Mouse (Mus musculus): ENCODE measurements at regions not wholly inside any gene's neighbourhood (a gene's known extent, or its start where the extent isn't known, plus 50 kb on each side); places are given as distances from the start of the nearest gene placed in this dataset.
"Not testable (repeated sequence)": the region's sequence is repeated elsewhere in the genome, so short reads cannot be mapped to it uniquely, and the experiment has no call there.

DNA sequence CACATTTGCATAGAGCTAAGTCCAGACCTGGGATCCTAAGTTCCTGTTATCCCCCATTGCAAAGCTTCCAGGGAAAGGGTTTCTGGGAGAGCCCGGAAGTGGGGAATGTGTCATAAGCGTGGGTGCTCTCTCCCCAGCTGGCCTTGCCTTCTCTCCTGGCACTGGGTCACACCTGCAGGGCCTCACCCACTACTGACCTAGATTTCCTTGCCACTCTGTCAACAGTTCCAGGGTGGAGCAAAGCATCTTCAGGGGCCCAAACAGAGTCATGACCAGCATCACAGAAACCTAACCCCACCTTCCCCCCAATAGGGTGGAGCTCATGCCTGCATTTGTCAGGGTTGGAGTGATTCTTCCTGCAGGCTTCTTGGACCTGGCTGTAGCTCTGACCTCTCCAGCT is 109.5 kb upstream of the Ywhaq start:
- not testable (repeated sequence) for H3K9me3 ChIP-seq (ENCODE audit: control insufficient read depth, low read length); H3K9ac ChIP-seq (ENCODE audit: low read depth, low read length); H3K36me3 ChIP-seq (ENCODE audit: control insufficient read depth, insufficient read depth, low read length); H3K4me1 ChIP-seq (ENCODE audit: control insufficient read depth, insufficient read depth, low read depth, low read length); H3K27ac ChIP-seq (ENCODE audit: low read depth, low read length); ATAC-seq; H3K27me3 ChIP-seq (replicated peaks; ENCODE audit: control insufficient read depth, insufficient read depth, low read length); H3K4me2 ChIP-seq (ENCODE audit: low read length); H3K4me3 ChIP-seq (ENCODE audit: low read length)
- 100% methylated on average over 2 of the region's 2 CpGs for WGBS

DNA sequence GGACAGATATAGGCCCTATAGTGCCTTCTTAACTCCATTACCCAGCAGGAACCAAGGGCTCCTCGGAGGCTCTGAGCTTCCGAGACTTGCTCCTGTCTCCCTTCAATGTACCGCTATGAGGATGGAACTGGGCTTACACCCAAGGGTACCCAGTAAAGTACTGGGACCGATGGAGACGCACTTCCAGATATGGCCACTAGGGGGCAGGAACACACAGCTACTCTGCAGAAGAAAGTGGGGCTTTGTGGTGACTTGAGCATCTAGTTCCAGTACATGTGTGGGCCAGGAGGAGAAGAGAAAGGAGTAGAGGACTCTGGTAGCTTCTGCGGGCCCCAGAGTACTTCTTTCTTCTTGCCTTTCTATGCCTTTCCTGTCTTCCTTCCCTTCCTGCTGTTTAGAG is 108.1 kb upstream of the Ywhaq start:
- 44% methylated on average over 6 of the region's 6 CpGs for WGBS
- not testable (repeated sequence) for H3K4me3 ChIP-seq (ENCODE audit: low read length); ATAC-seq; H3K4me2 ChIP-seq (ENCODE audit: low read length); H3K9me3 ChIP-seq (ENCODE audit: control insufficient read depth, low read length); H3K36me3 ChIP-seq (ENCODE audit: control insufficient read depth, insufficient read depth, low read length); H3K27me3 ChIP-seq (replicated peaks; ENCODE audit: control insufficient read depth, insufficient read depth, low read length); H3K9ac ChIP-seq (ENCODE audit: low read depth, low read length); H3K4me1 ChIP-seq (ENCODE audit: control insufficient read depth, insufficient read depth, low read depth, low read length); H3K27ac ChIP-seq (ENCODE audit: low read depth, low read length)

DNA sequence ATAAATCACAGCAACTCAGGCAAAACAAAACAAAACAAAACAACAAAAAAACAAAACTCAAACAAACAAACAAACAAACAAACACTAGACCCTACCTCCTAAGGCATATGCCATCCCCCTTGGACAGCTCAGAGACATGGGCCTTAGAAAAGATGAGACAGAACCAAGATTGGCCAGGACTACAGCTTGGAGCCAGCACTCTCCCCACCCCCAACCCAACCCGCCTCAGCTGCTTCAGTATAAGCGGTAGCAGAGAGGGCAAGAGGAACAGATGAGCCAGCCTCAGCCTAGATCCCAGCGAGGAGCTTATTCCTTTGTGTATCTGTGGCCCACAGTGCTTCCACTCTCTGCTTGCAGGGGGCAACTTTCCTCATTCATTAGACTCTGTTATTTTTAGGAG is 105.2 kb upstream of the Ywhaq start:
- no peak for ATAC-seq
- Histone ChIP-seq H3K36me3 (ENCODE audit: control insufficient read depth, insufficient read depth, low read length) (no peaks in the 10 kb centered on the region), H3K27ac (ENCODE audit: low read depth, low read length) (no peak overlapping the region), H3K27me3 (replicated peaks; ENCODE audit: control insufficient read depth, insufficient read depth, low read length) (no peaks in the 10 kb centered on the region), H3K4me2 (ENCODE audit: low read length) (no peak overlapping the region), H3K9me3 (ENCODE audit: control insufficient read depth, low read length) (no peaks in the 10 kb centered on the region), H3K9ac (ENCODE audit: low read depth, low read length) (no peak overlapping the region), H3K4me3 (ENCODE audit: low read length) (no peak overlapping the region), H3K4me1 (ENCODE audit: control insufficient read depth, insufficient read depth, low read depth, low read length) (no peaks in the 10 kb centered on the region)
- 41% methylated on average over 3 of the region's 3 CpGs for WGBS

DNA sequence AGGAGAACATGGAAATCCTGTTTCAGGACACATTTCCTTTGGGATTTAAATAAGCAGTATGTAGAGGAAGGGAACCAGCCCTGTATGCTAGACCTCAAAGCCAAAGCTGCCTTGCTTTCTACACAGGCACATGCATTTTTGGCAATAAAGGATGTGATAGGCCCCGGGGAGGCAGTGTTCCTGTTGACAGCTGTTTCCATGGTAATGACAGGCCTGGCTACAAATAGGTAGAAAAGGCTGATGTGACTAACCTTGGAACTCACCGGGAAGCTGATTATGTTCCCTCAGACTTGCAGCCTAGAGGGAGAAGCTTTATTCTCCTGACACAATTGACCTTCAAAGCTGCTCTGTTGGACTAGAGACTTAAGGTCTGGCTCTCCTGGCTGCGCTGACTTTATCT is 101.6 kb upstream of the Ywhaq start:
- ATAC-seq = peak; percentile 69

DNA sequence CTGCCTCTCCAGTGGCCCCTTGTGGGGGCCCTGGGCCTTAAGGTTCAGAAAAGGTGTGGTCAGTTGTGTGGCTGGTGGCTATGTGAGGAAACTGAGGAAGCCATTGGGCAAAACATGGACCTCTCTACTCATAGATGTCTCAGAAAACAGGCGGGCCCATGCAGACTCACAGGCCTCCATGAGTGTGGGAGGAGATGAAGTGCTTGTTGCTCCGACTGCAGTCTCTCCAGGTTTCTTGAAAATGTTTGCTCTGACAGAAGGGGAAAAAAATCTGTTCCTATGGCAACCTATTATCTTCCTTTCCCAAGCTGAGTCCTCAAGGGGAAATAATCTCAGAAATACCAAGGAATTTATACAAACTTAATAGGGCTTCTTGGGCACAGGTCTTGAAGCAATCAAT is 95.3 kb upstream of the Ywhaq start:
- Histone ChIP-seq H3K9ac (ENCODE audit: low read depth, low read length) (no peak overlapping the region), H3K9me3 (ENCODE audit: control insufficient read depth, low read length) (no peaks in the 10 kb centered on the region), H3K4me2 (ENCODE audit: low read length) (no peak overlapping the region), H3K4me3 (ENCODE audit: low read length) (no peak overlapping the region), H3K36me3 (ENCODE audit: control insufficient read depth, insufficient read depth, low read length) (no peaks in the 10 kb centered on the region), H3K4me1 (ENCODE audit: control insufficient read depth, insufficient read depth, low read depth, low read length) (peaks cover 6% of the 10 kb centered on the region), H3K27ac (ENCODE audit: low read depth, low read length) (no peak overlapping the region), H3K27me3 (replicated peaks; ENCODE audit: control insufficient read depth, insufficient read depth, low read length) (no peaks in the 10 kb centered on the region)
- WGBS = 68% methylated on average over 2 of the region's 2 CpGs
- no peak for ATAC-seq

More for the DNA sequence above, 101.6 kb upstream of the Ywhaq start:
- Histone ChIP-seq H3K27me3 (replicated peaks; ENCODE audit: control insufficient read depth, insufficient read depth, low read length) (no peaks in the 10 kb centered on the region), H3K4me2 (ENCODE audit: low read length) (no peak overlapping the region), H3K9ac (ENCODE audit: low read depth, low read length) (no peak overlapping the region), H3K27ac (ENCODE audit: low read depth, low read length) (no peak overlapping the region), H3K4me1 (ENCODE audit: control insufficient read depth, insufficient read depth, low read depth, low read length) (no peaks in the 10 kb centered on the region), H3K9me3 (ENCODE audit: control insufficient read depth, low read length) (no peaks in the 10 kb centered on the region), H3K4me3 (ENCODE audit: low read length) (no peak overlapping the region), H3K36me3 (ENCODE audit: control insufficient read depth, insufficient read depth, low read length) (no peaks in the 10 kb centered on the region)
- 34% methylated on average over 3 of the region's 3 CpGs for WGBS

DNA sequence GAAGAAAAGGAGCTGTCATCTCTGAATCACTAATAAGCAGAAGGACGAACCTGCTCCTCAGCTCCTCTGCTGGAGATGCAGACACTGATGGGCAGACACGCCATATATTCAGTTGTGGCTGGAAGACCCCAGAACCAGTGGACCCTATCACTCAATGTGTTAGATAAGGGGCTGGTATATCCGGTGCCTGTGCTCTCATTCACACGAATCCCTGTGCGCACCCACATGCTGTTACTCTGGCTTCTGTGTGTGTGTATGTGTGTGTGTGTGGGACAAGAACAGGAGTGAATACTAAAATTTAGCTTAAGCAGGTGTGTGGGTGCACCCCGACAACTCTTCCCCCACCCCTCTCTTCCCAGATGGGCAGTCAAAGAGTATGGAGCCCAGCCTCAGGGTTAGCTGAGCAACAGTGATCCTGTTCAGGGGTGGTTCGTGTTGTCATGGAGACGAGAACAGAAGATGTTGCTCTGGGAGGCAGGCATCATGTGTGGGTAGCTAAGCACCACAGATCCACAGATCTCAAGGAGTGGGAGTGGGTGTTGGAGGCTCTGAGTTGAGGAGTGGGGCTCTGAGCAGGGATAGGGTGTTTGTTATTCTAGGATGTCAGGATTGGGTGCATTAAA is 93.7 kb upstream of the Ywhaq start:
- peak overlapping the region; percentile 26 for H3K27ac ChIP-seq (ENCODE audit: low read depth, low read length)
- no peaks in the 10 kb centered on the region for H3K36me3 ChIP-seq (ENCODE audit: control insufficient read depth, insufficient read depth, low read length)
- WGBS = 64% methylated on average over 8 of the region's 8 CpGs
- no peaks in the 10 kb centered on the region for H3K27me3 ChIP-seq (replicated peaks; ENCODE audit: control insufficient read depth, insufficient read depth, low read length)
- no peak overlapping the region for H3K9ac ChIP-seq (ENCODE audit: low read depth, low read length)
- H3K4me3 ChIP-seq (ENCODE audit: low read length) = no peak overlapping the region
- ATAC-seq = peak; percentile 87
- peaks cover 6% of the 10 kb centered on the region for H3K4me1 ChIP-seq (ENCODE audit: control insufficient read depth, insufficient read depth, low read depth, low read length)
- no peaks in the 10 kb centered on the region for H3K9me3 ChIP-seq (ENCODE audit: control insufficient read depth, low read length)
- H3K4me2 ChIP-seq (ENCODE audit: low read length) = no peak overlapping the region

DNA sequence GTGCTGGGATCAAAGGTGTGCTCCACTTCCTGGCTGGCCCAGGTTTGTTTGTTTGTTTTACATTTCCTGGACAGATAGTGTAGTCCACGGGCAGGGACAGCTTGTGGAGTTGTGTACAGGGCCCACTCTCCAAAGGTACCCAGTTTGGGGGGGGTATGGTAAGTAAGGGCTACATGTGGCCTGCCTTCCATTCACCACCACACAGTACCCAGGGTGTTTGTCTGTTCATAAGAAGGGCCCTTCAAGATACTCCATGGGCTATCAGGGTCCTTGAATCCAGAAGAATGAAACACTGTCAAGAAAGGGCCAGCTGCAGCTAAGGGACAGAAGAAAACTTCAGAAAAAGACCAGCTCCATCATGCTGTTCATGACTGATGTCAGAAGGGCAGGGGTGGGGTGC is 89.6 kb upstream of the Ywhaq start:
- Histone ChIP-seq H3K4me2 (ENCODE audit: low read length) (no peak overlapping the region), H3K27ac (ENCODE audit: low read depth, low read length) (no peak overlapping the region), H3K36me3 (ENCODE audit: control insufficient read depth, insufficient read depth, low read length) (no peaks in the 10 kb centered on the region), H3K4me1 (ENCODE audit: control insufficient read depth, insufficient read depth, low read depth, low read length) (peaks cover 6% of the 10 kb centered on the region), H3K27me3 (replicated peaks; ENCODE audit: control insufficient read depth, insufficient read depth, low read length) (no peaks in the 10 kb centered on the region), H3K4me3 (ENCODE audit: low read length) (no peak overlapping the region), H3K9ac (ENCODE audit: low read depth, low read length) (no peak overlapping the region), H3K9me3 (ENCODE audit: control insufficient read depth, low read length) (no peaks in the 10 kb centered on the region)
- WGBS = 75% methylated on average over 1 of the region's 1 CpGs
- no peak for ATAC-seq

DNA sequence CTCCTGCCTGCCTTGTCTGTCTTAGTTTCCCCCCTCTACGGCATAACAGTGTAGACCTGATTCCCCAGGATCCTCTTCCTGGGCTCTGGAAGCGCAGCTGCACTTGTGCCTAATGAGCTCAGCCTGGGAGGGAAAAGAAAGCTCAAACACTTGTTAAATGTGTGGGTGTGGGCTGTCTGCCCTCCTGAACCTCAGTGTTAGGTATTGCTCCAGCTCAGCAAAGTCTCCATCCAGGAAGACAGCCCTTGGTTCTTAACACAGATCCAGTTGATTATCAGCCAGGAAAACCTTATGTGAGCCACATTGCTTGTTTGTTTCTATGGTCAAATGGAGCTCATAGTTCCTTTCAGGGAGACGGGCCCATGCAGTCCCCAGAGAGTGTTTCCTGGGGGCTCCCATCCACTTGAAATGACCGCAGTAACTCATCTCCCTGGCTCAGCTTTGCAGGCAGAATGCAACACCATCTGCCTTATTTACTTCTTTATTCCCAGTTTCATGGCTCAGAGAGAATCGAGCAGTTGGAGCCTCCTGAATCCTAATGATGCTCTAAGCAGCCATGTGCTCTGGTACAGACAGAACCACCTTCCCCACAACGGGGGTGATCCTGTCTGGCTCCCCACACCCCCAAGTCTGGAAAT is 88.4 kb upstream of the Ywhaq start:
- Histone ChIP-seq H3K9ac (ENCODE audit: low read depth, low read length) (no peak overlapping the region), H3K4me2 (ENCODE audit: low read length) (no peak overlapping the region), H3K4me1 (ENCODE audit: control insufficient read depth, insufficient read depth, low read depth, low read length) (peaks cover 1% of the 10 kb centered on the region), H3K27ac (ENCODE audit: low read depth, low read length) (no peak overlapping the region), H3K27me3 (replicated peaks; ENCODE audit: control insufficient read depth, insufficient read depth, low read length) (no peaks in the 10 kb centered on the region), H3K4me3 (ENCODE audit: low read length) (no peak overlapping the region), H3K36me3 (ENCODE audit: control insufficient read depth, insufficient read depth, low read length) (no peaks in the 10 kb centered on the region), H3K9me3 (ENCODE audit: control insufficient read depth, low read length) (no peaks in the 10 kb centered on the region)
- 46% methylated on average over 6 of the region's 6 CpGs for WGBS
- ATAC-seq = peak; percentile 61; the same call in 1 of the 2 replicates

DNA sequence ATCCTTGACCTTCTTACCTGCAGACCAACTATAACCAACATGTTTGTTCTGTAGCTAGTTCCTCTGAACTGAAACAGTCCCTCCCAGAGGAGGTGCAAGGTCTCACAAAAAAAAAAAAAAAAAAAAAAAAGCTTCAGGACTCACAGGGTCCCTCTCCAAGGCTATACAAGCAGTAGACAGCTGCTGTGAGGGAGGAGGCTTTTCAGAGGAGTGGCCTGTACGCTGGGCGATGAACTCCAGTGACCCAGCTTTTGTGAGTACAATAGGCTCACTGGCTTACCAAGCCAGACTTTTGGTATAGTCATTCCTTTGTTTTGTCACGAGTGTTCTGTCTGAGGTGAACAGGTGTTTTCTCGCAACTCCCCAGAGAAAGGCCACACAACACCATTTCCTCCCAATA is 85.8 kb upstream of the Ywhaq start:
- H3K4me2 ChIP-seq (ENCODE audit: low read length) = no peak overlapping the region
- WGBS = 58% methylated on average over 4 of the region's 4 CpGs
- H3K27me3 ChIP-seq (replicated peaks; ENCODE audit: control insufficient read depth, insufficient read depth, low read length) = no peaks in the 10 kb centered on the region
- no peaks in the 10 kb centered on the region for H3K9me3 ChIP-seq (ENCODE audit: control insufficient read depth, low read length)
- no peak for ATAC-seq
- no peaks in the 10 kb centered on the region for H3K4me1 ChIP-seq (ENCODE audit: control insufficient read depth, insufficient read depth, low read depth, low read length)
- no peak overlapping the region for H3K4me3 ChIP-seq (ENCODE audit: low read length)
- H3K27ac ChIP-seq (ENCODE audit: low read depth, low read length) = no peak overlapping the region
- no peak overlapping the region for H3K9ac ChIP-seq (ENCODE audit: low read depth, low read length)
- no peaks in the 10 kb centered on the region for H3K36me3 ChIP-seq (ENCODE audit: control insufficient read depth, insufficient read depth, low read length)

Measured in hindbrain, embryonic 16.5 days (tissue).